Mouse (Mus musculus) lung, postnatal 0 days (tissue): Measurements from ENCODE around the gene Zer1.
"Not testable (repeated sequence)": the region's sequence is repeated elsewhere in the genome, so short reads cannot be mapped to it uniquely, and the experiment has no call there.

ENCODE experiments used
- CTCF ChIP-seq: IDR thresholded peaks from 2 replicates; pipeline ENCODE4 v1.5.1; 2016; ENCODE audit warnings: antibody characterized with exemption, mild to moderate bottlenecking
- EP300 ChIP-seq: IDR thresholded peaks from 2 replicates; pipeline ENCODE4 v1.6.1; 2016; ENCODE audit warnings: antibody characterized with exemption, mild to moderate bottlenecking, control low read depth

DNA sequence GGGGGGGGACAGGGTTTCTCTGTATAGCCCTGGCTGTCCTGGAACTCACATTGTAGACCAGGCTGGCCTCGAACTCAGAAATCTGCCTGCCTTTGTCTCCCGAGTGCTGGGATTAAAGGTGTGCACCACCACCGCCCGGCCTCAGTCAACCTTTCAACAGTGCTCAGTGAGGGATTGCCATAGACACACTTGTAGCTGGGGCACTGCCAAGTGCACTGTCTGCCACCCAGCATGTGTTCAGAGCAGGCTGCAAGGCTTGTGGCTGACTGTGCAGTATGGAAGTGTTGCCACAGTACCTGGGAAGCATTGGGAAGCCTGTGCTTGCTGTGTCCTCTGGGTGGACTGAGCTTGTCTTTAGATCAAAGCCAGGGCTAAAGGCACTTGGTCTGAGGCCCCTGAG, 15.6 kb upstream of the Zer1 start:
- not testable (repeated sequence) for TF ChIP-seq CTCF, EP300
